Mouse (Mus musculus): ENCODE results near the gene Phlpp2. TPM values are rescaled to one million over a fixed set of nuclear protein-coding genes. Genes with fewer than 3 reads are reported as not detected.

Gene Phlpp2
- polyA plus RNA-seq, 1 experiment: 22.1 TPM

GRCm38 (mm10) chr8:109959112-109959511, 90.8 kb downstream of the Phlpp2 start:
- no peak for DNase-seq (ENCODE audit: extremely low spot score in 1 of 2, low spot score in 1 of 2)

GRCm38 (mm10) chr8:109961693-109962367, 93.5 kb downstream of the Phlpp2 start, which contains the start of gene Marveld3:
TSS of gene Marveld3 (minus strand) at chr8:109962203.
- DNase-seq (ENCODE audit: extremely low spot score in 1 of 2, low spot score in 1 of 2): no peak

GRCm38 (mm10) chr8:109962896-109963295, 94.6 kb downstream of the Phlpp2 start:
- DNase-seq (ENCODE audit: extremely low spot score in 1 of 2, low spot score in 1 of 2): no peak

GRCm38 (mm10) chr8:109963421-109963820, 95.1 kb downstream of the Phlpp2 start:
- DNase-seq (ENCODE audit: extremely low spot score in 1 of 2, low spot score in 1 of 2): no peak

GRCm38 (mm10) chr8:109964106-109964505, 95.8 kb downstream of the Phlpp2 start:
- no peak for DNase-seq (ENCODE audit: extremely low spot score in 1 of 2, low spot score in 1 of 2)

- DNase-seq (ENCODE audit: extremely low spot score in 1 of 2, low spot score in 1 of 2): no peak
Observed at GRCm38 (mm10) chr8:109968837-109969236, 100.5 kb downstream of the Phlpp2 start.

GRCm38 (mm10) chr8:109970323-109970722, 102.0 kb downstream of the Phlpp2 start:
- DNase-seq (ENCODE audit: extremely low spot score in 1 of 2, low spot score in 1 of 2): peak in 1 of 2 experiments; percentile 65

- no peak for DNase-seq (ENCODE audit: extremely low spot score in 1 of 2, low spot score in 1 of 2)
Observed at GRCm38 (mm10) chr8:109972901-109973300, 104.6 kb downstream of the Phlpp2 start.

GRCm38 (mm10) chr8:109979339-109979738, 111.0 kb downstream of the Phlpp2 start:
- no peak for DNase-seq (ENCODE audit: extremely low spot score in 1 of 2, low spot score in 1 of 2)

- no peak for DNase-seq (ENCODE audit: extremely low spot score in 1 of 2, low spot score in 1 of 2)
Observed at GRCm38 (mm10) chr8:109982386-109983105, 114.2 kb downstream of the Phlpp2 start.

- no peak for DNase-seq (ENCODE audit: extremely low spot score in 1 of 2, low spot score in 1 of 2)
Observed at GRCm38 (mm10) chr8:109983944-109984343, 115.6 kb downstream of the Phlpp2 start.

- no peak for DNase-seq (ENCODE audit: extremely low spot score in 1 of 2, low spot score in 1 of 2)
Observed at GRCm38 (mm10) chr8:109986384-109986783, 118.0 kb downstream of the Phlpp2 start.

- no peak for DNase-seq (ENCODE audit: extremely low spot score in 1 of 2, low spot score in 1 of 2)
Observed at GRCm38 (mm10) chr8:109987776-109988175, 119.4 kb downstream of the Phlpp2 start.

- DNase-seq (ENCODE audit: extremely low spot score in 1 of 2, low spot score in 1 of 2): no peak
Observed at GRCm38 (mm10) chr8:109989151-109989550, 120.8 kb downstream of the Phlpp2 start.

GRCm38 (mm10) chr8:109990224-109990623, 121.9 kb downstream of the Phlpp2 start, which contains the start of gene Tat:
TSS of gene Tat (plus strand) at chr8:109990437.
- DNase-seq (ENCODE audit: extremely low spot score in 1 of 2, low spot score in 1 of 2): no peak

GRCm38 (mm10) chr8:109992166-109992565, 123.8 kb downstream of the Phlpp2 start:
- no peak for DNase-seq (ENCODE audit: extremely low spot score in 1 of 2, low spot score in 1 of 2)

GRCm38 (mm10) chr8:109992951-109993350, 124.6 kb downstream of the Phlpp2 start:
- DNase-seq (ENCODE audit: extremely low spot score in 1 of 2, low spot score in 1 of 2): no peak

Other genes with a start within 250 kb of the Phlpp2 start
- 104 and 110 TPM in 2 replicates for gene Ist1, start 175.3 kb upstream of the Phlpp2 start, polyA plus RNA-seq (2012; rRNA removed)
- gene Zfp821, start 163.0 kb upstream of the Phlpp2 start, polyA plus RNA-seq (2012; rRNA removed): 53.2 TPM in 2 replicates
- 15.0 and 15.4 TPM in 2 replicates for gene Atxn1l, start 130.8 kb upstream of the Phlpp2 start, polyA plus RNA-seq (2012; rRNA removed)
- 64.4 and 70.2 TPM in 2 replicates for gene Ap1g1, start 90.0 kb upstream of the Phlpp2 start, polyA plus RNA-seq (2012; rRNA removed)
- 0.16 and 0.38 TPM in 2 replicates for gene Marveld3, start 93.7 kb downstream of the Phlpp2 start, polyA plus RNA-seq (2012; rRNA removed)
- gene Tat, start 121.9 kb downstream of the Phlpp2 start, polyA plus RNA-seq (2012; rRNA removed): 0.06 and 0.11 TPM in 2 replicates
- 0.10 and 0.21 TPM in 2 replicates for gene Chst4, start 171.2 kb downstream of the Phlpp2 start, polyA plus RNA-seq (2012; rRNA removed)
- gene Zfp612, start 211.2 kb downstream of the Phlpp2 start, polyA plus RNA-seq (2012; rRNA removed): 21.5 and 23.7 TPM in 2 replicates
- gene Gm21964, start 232.7 kb downstream of the Phlpp2 start, polyA plus RNA-seq (2012; rRNA removed): not detected in 2 replicates
- not detected in 2 replicates for gene Gm17720, start 234.2 kb downstream of the Phlpp2 start, polyA plus RNA-seq (2012; rRNA removed)